Mouse (Mus musculus) spleen, postnatal 36 days (tissue): Measurements from ENCODE around the gene Samd13.

Experiments used
- DNase-seq, 2 experiments: peaks; one replicate each; pipeline ENCODE4 v3.0.0; 2022; ENCODE audit warnings: low spot score in 2 of 2, mixed read lengths in 1 of 2

The Samd13 gene

GRCm38 (mm10) chr3:146684811-146685675 lies at the start of gene Samd13:
Gene Samd13, minus strand, starts transcription at chr3:146685592.
- peak in 1 of 2 experiments; percentile 6 for DNase-seq

GRCm38 (mm10) chr3:146731499-146731898 lies 46.1 kb upstream of the Samd13 start:
- no peak for DNase-seq

- no peak for DNase-seq
Measured at GRCm38 (mm10) chr3:146723037-146723436, 37.6 kb upstream of the Samd13 start.

- DNase-seq = no peak
Measured at GRCm38 (mm10) chr3:146719696-146720095, 34.3 kb upstream of the Samd13 start.

GRCm38 (mm10) chr3:146718251-146718650 lies 32.9 kb upstream of the Samd13 start:
- DNase-seq = no peak

GRCm38 (mm10) chr3:146712305-146712704 lies 26.9 kb upstream of the Samd13 start:
- no peak for DNase-seq

- no peak for DNase-seq
Measured at GRCm38 (mm10) chr3:146711559-146711958, 26.2 kb upstream of the Samd13 start.

GRCm38 (mm10) chr3:146711084-146711483 lies 25.7 kb upstream of the Samd13 start:
- DNase-seq = no peak

GRCm38 (mm10) chr3:146709086-146709485 lies 23.7 kb upstream of the Samd13 start:
- DNase-seq = no peak

GRCm38 (mm10) chr3:146708381-146708780 lies 23.0 kb upstream of the Samd13 start:
- DNase-seq = no peak

GRCm38 (mm10) chr3:146704099-146704498 lies 18.7 kb upstream of the Samd13 start:
- DNase-seq = no peak

- no peak for DNase-seq
Measured at GRCm38 (mm10) chr3:146700051-146700450, 14.7 kb upstream of the Samd13 start.

GRCm38 (mm10) chr3:146698982-146699381 lies 13.6 kb upstream of the Samd13 start:
- DNase-seq = no peak

- no peak for DNase-seq
Measured at GRCm38 (mm10) chr3:146692547-146692946, 7.2 kb upstream of the Samd13 start.

- no peak for DNase-seq
Measured at GRCm38 (mm10) chr3:146687121-146687725, 1.8 kb upstream of the Samd13 start.

GRCm38 (mm10) chr3:146686428-146686827 lies 1.0 kb upstream of the Samd13 start:
- no peak for DNase-seq

- no peak for DNase-seq
Measured at GRCm38 (mm10) chr3:146683095-146683494, 2.3 kb downstream of the Samd13 start.

- no peak for DNase-seq
Measured at GRCm38 (mm10) chr3:146682140-146682651, 3.2 kb downstream of the Samd13 start.

GRCm38 (mm10) chr3:146681696-146682095 lies 3.7 kb downstream of the Samd13 start:
- DNase-seq = no peak

- DNase-seq = no peak
Measured at GRCm38 (mm10) chr3:146680625-146681024, 4.8 kb downstream of the Samd13 start.

- DNase-seq = no peak
Measured at GRCm38 (mm10) chr3:146679646-146680045, 5.7 kb downstream of the Samd13 start.

- DNase-seq = no peak
Measured at GRCm38 (mm10) chr3:146676193-146676592, 9.2 kb downstream of the Samd13 start.

- no peak for DNase-seq
Measured at GRCm38 (mm10) chr3:146675101-146675500, 10.3 kb downstream of the Samd13 start.
